Mouse (Mus musculus) ES-Bruce4 (cell line): ENCODE data around the gene Podxl2. TPM values are rescaled to one million over a fixed set of nuclear protein-coding genes. Genes with fewer than 3 reads are reported as not detected.

Source experiments
- H3K27ac ChIP-seq: 2 replicates; pipeline ENCODE4 v1.5.1; 2012; ENCODE audit warnings: low read length, inconsistent platforms; ENCODE audit not compliant: insufficient read depth
- H3K27me3 ChIP-seq: 2 replicates; pipeline ENCODE4 v1.6.1; 2012; ENCODE audit warnings: mild to moderate bottlenecking, low read length, inconsistent platforms; ENCODE audit not compliant: control insufficient read depth, poor library complexity, insufficient read depth, severe bottlenecking
- H3K36me3 ChIP-seq: 2 replicates; pipeline ENCODE4 v1.6.1; 2012; ENCODE audit warnings: inconsistent platforms, mild to moderate bottlenecking, low read length, moderate library complexity; ENCODE audit not compliant: control insufficient read depth, poor library complexity, insufficient read depth, severe bottlenecking
- H3K4me1 ChIP-seq: one replicate; pipeline ENCODE4 v1.8.1; 2011; ENCODE audit warnings: low read length; ENCODE audit not compliant: control insufficient read depth, insufficient read depth
- H3K4me3 ChIP-seq: 2 replicates; pipeline ENCODE4 v1.5.1; 2011; ENCODE audit warnings: low read depth, mild to moderate bottlenecking, low read length
- H3K9ac ChIP-seq: 2 replicates; pipeline ENCODE4 v1.6.1; 2012; ENCODE audit warnings: low read depth, mild to moderate bottlenecking, inconsistent platforms; ENCODE audit not compliant: poor library complexity, severe bottlenecking
- H3K9me3 ChIP-seq: replicated peaks from 2 replicates; pipeline ENCODE4 v1.6.1; 2012; ENCODE audit warnings: mild to moderate bottlenecking, low read length, inconsistent platforms; ENCODE audit not compliant: control insufficient read depth, poor library complexity, insufficient read depth, severe bottlenecking
- CTCF ChIP-seq: IDR thresholded peaks from one replicate; pipeline ENCODE4 v1.8.1; 2011; ENCODE audit warnings: low read depth, low read length
- EP300 ChIP-seq: IDR thresholded peaks from 2 replicates; pipeline ENCODE4 v1.6.1; 2011; ENCODE audit warnings: low read depth, low read length; ENCODE audit not compliant: insufficient read depth
- POLR2A ChIP-seq: IDR thresholded peaks from one replicate; pipeline ENCODE4 v1.8.1; 2011; ENCODE audit warnings: low read length; ENCODE audit not compliant: insufficient read depth
- polyA plus RNA-seq: library from polyadenylated mRNA; stranded (reverse); fragments of >200 nt; gene quantifications from 2 replicates; pipeline ENCODE4 v1.2.4, GENCODE M21; 2011; ENCODE audit warnings: low read depth; ENCODE audit not compliant: missing spikeins, insufficient read depth, insufficient read length

Podxl2 gene
- polyA plus RNA-seq, 1 experiment: 1.2 TPM

GRCm38 (mm10) chr6:88857830-88858229, 17.0 kb downstream of the Podxl2 start:
- no peaks in the 10 kb centered on the region for H3K36me3 ChIP-seq
- H3K27ac ChIP-seq: no peak overlapping the region
- H3K9ac ChIP-seq: no peak overlapping the region
- H3K4me1 ChIP-seq: no peaks in the 10 kb centered on the region
- no peak overlapping the region for H3K4me3 ChIP-seq
- no peaks in the 10 kb centered on the region for H3K9me3 ChIP-seq
- no peak for TF ChIP-seq POLR2A
- TF ChIP-seq EP300: no peak
- TF ChIP-seq CTCF: no peak
- H3K27me3 ChIP-seq: no peaks in the 10 kb centered on the region

- Histone ChIP-seq H3K36me3 (no peaks in the 10 kb centered on the region), H3K4me3 (no peak overlapping the region), H3K27ac (no peak overlapping the region), H3K9ac (no peak overlapping the region), H3K27me3 (no peaks in the 10 kb centered on the region), H3K9me3 (no peaks in the 10 kb centered on the region), H3K4me1 (no peaks in the 10 kb centered on the region)
- peak; percentile 18 for TF ChIP-seq CTCF
- no peak for TF ChIP-seq POLR2A
- TF ChIP-seq EP300: no peak
These were observed 17.6 kb downstream of the Podxl2 start for GRCm38 (mm10) chr6:88857249-88857648.

GRCm38 (mm10) chr6:88855636-88856035, 19.2 kb downstream of the Podxl2 start:
- Histone ChIP-seq H3K4me1 (no peaks in the 10 kb centered on the region), H3K36me3 (no peaks in the 10 kb centered on the region), H3K27ac (no peak overlapping the region), H3K9ac (no peak overlapping the region), H3K4me3 (no peak overlapping the region), H3K9me3 (no peaks in the 10 kb centered on the region), H3K27me3 (no peaks in the 10 kb centered on the region)
- TF ChIP-seq EP300: no peak
- peak; percentile 35 for TF ChIP-seq CTCF
- no peak for TF ChIP-seq POLR2A

- Histone ChIP-seq H3K4me1 (no peaks in the 10 kb centered on the region), H3K9ac (no peak overlapping the region)
- TF ChIP-seq EP300 (no peak), POLR2A (no peak), CTCF (no peak)
These were observed 20.3 kb downstream of the Podxl2 start for GRCm38 (mm10) chr6:88854509-88854908.

GRCm38 (mm10) chr6:88850034-88850433, 24.8 kb downstream of the Podxl2 start:
- H3K9ac ChIP-seq: no peak overlapping the region
- no peaks in the 10 kb centered on the region for H3K27me3 ChIP-seq
- no peaks in the 10 kb centered on the region for H3K4me1 ChIP-seq
- H3K36me3 ChIP-seq: no peaks in the 10 kb centered on the region
- H3K27ac ChIP-seq: no peak overlapping the region
- H3K9me3 ChIP-seq: no peaks in the 10 kb centered on the region
- no peak for TF ChIP-seq EP300
- no peak for TF ChIP-seq POLR2A
- no peak for TF ChIP-seq CTCF
- H3K4me3 ChIP-seq: no peak overlapping the region

More at GRCm38 (mm10) chr6:88854509-88854908, 20.3 kb downstream of the Podxl2 start:
- no peak overlapping the region for H3K4me3 ChIP-seq
- no peaks in the 10 kb centered on the region for H3K27me3 ChIP-seq
- no peak overlapping the region for H3K27ac ChIP-seq
- no peaks in the 10 kb centered on the region for H3K9me3 ChIP-seq
- H3K36me3 ChIP-seq: no peaks in the 10 kb centered on the region

- H3K27me3 ChIP-seq: no peaks in the 10 kb centered on the region
These were observed 25.6 kb downstream of the Podxl2 start for GRCm38 (mm10) chr6:88849270-88849669.

More at GRCm38 (mm10) chr6:88849270-88849669, 25.6 kb downstream of the Podxl2 start:
- Histone ChIP-seq H3K9ac (no peak overlapping the region), H3K9me3 (no peaks in the 10 kb centered on the region), H3K27ac (no peak overlapping the region), H3K4me1 (no peaks in the 10 kb centered on the region), H3K4me3 (no peak overlapping the region), H3K36me3 (no peaks in the 10 kb centered on the region)
- TF ChIP-seq CTCF (peak; percentile 69), EP300 (no peak)
